Mouse (Mus musculus): ENCODE results near the gene Eya3. TPM values are rescaled to one million over a fixed set of nuclear protein-coding genes. Genes with fewer than 3 reads are reported as not detected.

The Eya3 gene
- total and polyA plus RNA-seq, 2 experiments from 2014 or later, result 5.1 to 25.8 TPM

DNA sequence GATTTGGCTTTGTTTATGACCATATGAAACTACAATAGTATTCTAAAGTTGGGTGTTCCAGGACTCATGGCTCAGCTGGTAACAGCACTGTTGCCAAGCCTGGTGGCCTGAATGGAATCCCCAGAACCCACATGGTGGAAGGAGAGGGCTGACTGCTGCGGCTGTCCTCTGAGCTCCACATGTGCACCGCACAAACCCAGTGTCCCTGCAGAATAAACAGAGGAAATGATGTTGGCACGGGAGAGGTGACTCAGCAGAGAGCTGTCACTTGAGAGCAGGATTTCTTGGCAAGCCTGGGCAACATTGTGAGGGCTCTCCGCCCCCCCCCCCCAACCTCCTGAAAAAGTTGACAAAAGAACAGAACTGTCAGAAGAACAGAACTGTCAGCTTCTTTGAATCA is 14.1 kb downstream of the Eya3 start:
- 45% methylated on average over 4 of the region's 4 CpGs for WGBS
- H3K9ac ChIP-seq (replicated peaks; ENCODE audit: low read length, poor library complexity, severe bottlenecking), result no peak overlapping the region
- ATAC-seq (ENCODE audit: low FRiP score), result no peak
- H3K9me3 ChIP-seq (ENCODE audit: low read length), result no peaks in the 10 kb centered on the region
- no peaks in the 10 kb centered on the region; the same call in 1 of the 2 replicates for H3K36me3 ChIP-seq (ENCODE audit: insufficient read depth, low read length)
- peak; percentile 52 for DNase-seq (ENCODE audit: low spot score)
- no peaks in the 10 kb centered on the region for H3K27me3 ChIP-seq (ENCODE audit: insufficient read depth, low read length)
- H3K4me1 ChIP-seq (ENCODE audit: insufficient read depth, low read length), result no peaks in the 10 kb centered on the region
- H3K4me3 ChIP-seq (ENCODE audit: low read depth, low read length), result no peak overlapping the region
- no peak for TF ChIP-seq CTCF (IDR thresholded peaks at IDR 0.05)
- H3K4me2 ChIP-seq (ENCODE audit: low read depth, low read length, poor library complexity, severe bottlenecking), result no peak overlapping the region
- H3K27ac ChIP-seq (ENCODE audit: low read depth, low read length), result no peak overlapping the region

- H3K4me3 ChIP-seq (ENCODE audit: low read depth, low read length), result no peak overlapping the region
- H3K4me1 ChIP-seq (ENCODE audit: insufficient read depth, low read length), result no peaks in the 10 kb centered on the region
- 77% methylated on average over 3 of the region's 3 CpGs for WGBS
- H3K27me3 ChIP-seq (ENCODE audit: insufficient read depth, low read length), result no peaks in the 10 kb centered on the region
- no peak overlapping the region for H3K27ac ChIP-seq (ENCODE audit: low read depth, low read length)
- no peak for TF ChIP-seq CTCF (IDR thresholded peaks at IDR 0.05)
- H3K36me3 ChIP-seq (ENCODE audit: insufficient read depth, low read length), result peaks cover 6% of the 10 kb centered on the region
- DNase-seq (ENCODE audit: low spot score), result no peak
- no peaks in the 10 kb centered on the region for H3K9me3 ChIP-seq (ENCODE audit: low read length)
- no peak for ATAC-seq (ENCODE audit: low FRiP score)
- no peak overlapping the region for H3K9ac ChIP-seq (replicated peaks; ENCODE audit: low read length, poor library complexity, severe bottlenecking)
- no peak overlapping the region for H3K4me2 ChIP-seq (ENCODE audit: low read depth, low read length, poor library complexity, severe bottlenecking)
Measured at GRCm38 (mm10) chr4:132653799-132654198, 15.0 kb downstream of the Eya3 start.

- H3K9me3 ChIP-seq (ENCODE audit: low read length), result no peaks in the 10 kb centered on the region
- H3K36me3 ChIP-seq (ENCODE audit: insufficient read depth, low read length), result peaks cover 13% of the 10 kb centered on the region
- H3K4me3 ChIP-seq (ENCODE audit: low read depth, low read length), result no peak overlapping the region
- 82% methylated on average over 5 of the region's 5 CpGs for WGBS
- DNase-seq (ENCODE audit: low spot score) (no peak), ATAC-seq (ENCODE audit: low FRiP score) (no peak)
- no peak overlapping the region for H3K9ac ChIP-seq (replicated peaks; ENCODE audit: low read length, poor library complexity, severe bottlenecking)
- no peaks in the 10 kb centered on the region for H3K4me1 ChIP-seq (ENCODE audit: insufficient read depth, low read length)
- H3K27ac ChIP-seq (ENCODE audit: low read depth, low read length), result no peak overlapping the region
- no peak for TF ChIP-seq CTCF (IDR thresholded peaks at IDR 0.05)
- no peak overlapping the region for H3K4me2 ChIP-seq (ENCODE audit: low read depth, low read length, poor library complexity, severe bottlenecking)
- no peaks in the 10 kb centered on the region for H3K27me3 ChIP-seq (ENCODE audit: insufficient read depth, low read length)
Measured at GRCm38 (mm10) chr4:132655290-132655689, 16.5 kb downstream of the Eya3 start.

DNA sequence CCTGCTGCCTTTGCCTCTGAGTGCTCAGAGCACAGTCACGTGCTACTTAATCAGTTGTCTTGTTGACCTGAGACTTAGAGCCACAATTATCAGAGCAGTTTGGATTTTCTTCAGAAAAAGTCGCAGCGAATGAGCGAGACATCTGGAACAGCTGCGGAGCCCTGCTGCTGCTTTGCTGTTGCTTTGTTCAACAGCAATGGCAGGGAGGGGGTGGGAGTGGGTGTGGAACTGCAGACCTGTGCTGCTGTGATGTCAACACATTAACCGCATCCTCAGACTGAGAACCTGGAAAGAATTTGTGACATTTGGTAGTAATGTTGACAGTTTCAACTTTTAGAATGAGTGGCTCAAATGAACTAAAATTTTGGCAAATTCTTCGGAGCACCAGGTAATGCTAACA is 20.3 kb downstream of the Eya3 start:
- H3K9ac ChIP-seq (replicated peaks; ENCODE audit: low read length, poor library complexity, severe bottlenecking), result no peak overlapping the region
- peaks cover 20% of the 10 kb centered on the region for H3K36me3 ChIP-seq (ENCODE audit: insufficient read depth, low read length)
- no peak overlapping the region for H3K4me3 ChIP-seq (ENCODE audit: low read depth, low read length)
- no peaks in the 10 kb centered on the region for H3K4me1 ChIP-seq (ENCODE audit: insufficient read depth, low read length)
- no peak for TF ChIP-seq CTCF (IDR thresholded peaks at IDR 0.05)
- ATAC-seq (ENCODE audit: low FRiP score), result no peak
- no peak for DNase-seq (ENCODE audit: low spot score)
- H3K9me3 ChIP-seq (ENCODE audit: low read length), result no peaks in the 10 kb centered on the region
- H3K27ac ChIP-seq (ENCODE audit: low read depth, low read length), result no peak overlapping the region
- H3K27me3 ChIP-seq (ENCODE audit: insufficient read depth, low read length), result no peaks in the 10 kb centered on the region
- WGBS, result 81% methylated on average over 7 of the region's 7 CpGs
- no peak overlapping the region for H3K4me2 ChIP-seq (ENCODE audit: low read depth, low read length, poor library complexity, severe bottlenecking)

- DNase-seq (ENCODE audit: low spot score), result no peak
Measured at GRCm38 (mm10) chr4:132672697-132673096, 33.9 kb downstream of the Eya3 start.

DNA sequence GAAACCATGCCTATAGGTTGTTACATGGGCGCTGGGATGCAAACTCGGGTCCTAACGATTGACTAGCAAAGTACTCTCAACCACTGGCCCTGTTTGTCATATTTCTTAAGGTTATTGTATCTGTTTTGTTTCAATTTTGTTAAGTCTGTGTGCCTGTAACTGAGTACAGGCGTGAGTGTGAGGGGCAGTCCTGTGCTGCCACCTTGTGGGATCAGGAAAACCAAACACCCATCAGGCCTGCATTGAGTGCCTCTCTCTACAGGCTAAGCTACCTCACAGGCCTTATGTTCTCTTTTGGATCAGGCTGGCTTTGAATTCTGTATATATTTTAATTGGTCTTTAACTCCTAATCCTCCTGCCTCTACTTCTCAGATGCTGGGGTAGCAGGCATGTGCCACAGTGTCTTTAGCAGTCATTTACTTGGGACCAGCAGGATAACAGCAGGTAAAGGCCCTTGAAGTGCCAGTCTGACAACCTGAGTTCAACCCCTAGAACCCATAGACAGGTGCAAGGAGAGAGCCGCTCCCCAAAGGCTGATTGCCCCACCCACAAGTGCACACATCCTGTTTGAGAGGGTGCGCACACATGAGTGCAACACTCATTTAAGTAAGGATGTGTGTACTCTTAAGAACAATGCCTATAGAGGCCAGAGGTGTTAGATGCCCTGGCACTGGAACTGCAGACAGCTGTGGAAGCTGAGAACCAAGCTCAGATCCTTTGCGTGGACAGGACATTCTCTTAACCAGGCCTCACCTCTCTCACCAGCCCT is 38.2 kb downstream of the Eya3 start:
- H3K9ac ChIP-seq (replicated peaks; ENCODE audit: low read length, poor library complexity, severe bottlenecking), result no peak overlapping the region
- H3K27ac ChIP-seq (ENCODE audit: low read depth, low read length), result no peak overlapping the region
- no peaks in the 10 kb centered on the region for H3K9me3 ChIP-seq (ENCODE audit: low read length)
- no peak overlapping the region for H3K4me3 ChIP-seq (ENCODE audit: low read depth, low read length)
- TF ChIP-seq CTCF (IDR thresholded peaks at IDR 0.05), result peak; percentile 55
- 88% methylated on average over 7 of the region's 7 CpGs for WGBS
- H3K27me3 ChIP-seq (ENCODE audit: insufficient read depth, low read length), result no peaks in the 10 kb centered on the region
- no peak for ATAC-seq (ENCODE audit: low FRiP score)
- H3K4me2 ChIP-seq (ENCODE audit: low read depth, low read length, poor library complexity, severe bottlenecking), result no peak overlapping the region
- peaks cover 31% of the 10 kb centered on the region for H3K36me3 ChIP-seq (ENCODE audit: insufficient read depth, low read length)
- DNase-seq (ENCODE audit: low spot score), result no peak
- no peaks in the 10 kb centered on the region for H3K4me1 ChIP-seq (ENCODE audit: insufficient read depth, low read length)

More at GRCm38 (mm10) chr4:132672697-132673096, 33.9 kb downstream of the Eya3 start:
- ATAC-seq (ENCODE audit: low FRiP score), result no peak
- no peak for TF ChIP-seq CTCF (IDR thresholded peaks at IDR 0.05)
- no peaks in the 10 kb centered on the region for H3K4me1 ChIP-seq (ENCODE audit: insufficient read depth, low read length)
- H3K4me3 ChIP-seq (ENCODE audit: low read depth, low read length), result no peak overlapping the region
- H3K4me2 ChIP-seq (ENCODE audit: low read depth, low read length, poor library complexity, severe bottlenecking), result no peak overlapping the region
- peaks cover 44% of the 10 kb centered on the region for H3K36me3 ChIP-seq (ENCODE audit: insufficient read depth, low read length)
- 93% methylated on average over 5 of the region's 5 CpGs for WGBS
- H3K27ac ChIP-seq (ENCODE audit: low read depth, low read length), result no peak overlapping the region
- no peak overlapping the region for H3K9ac ChIP-seq (replicated peaks; ENCODE audit: low read length, poor library complexity, severe bottlenecking)
- no peaks in the 10 kb centered on the region for H3K9me3 ChIP-seq (ENCODE audit: low read length)
- H3K27me3 ChIP-seq (ENCODE audit: insufficient read depth, low read length), result no peaks in the 10 kb centered on the region
